Mouse (Mus musculus) MEL (cell line): ENCODE data around the gene Prdm16. TPM values are rescaled to one million over a fixed set of nuclear protein-coding genes. Genes with fewer than 3 reads are reported as not detected.

Experiments
- DNase-seq: peaks from one replicate; pipeline ENCODE4 v3.0.0; 2011; ENCODE audit warnings: low read depth, low spot score
- H3K27ac ChIP-seq: 2 replicates; pipeline ENCODE4 v1.5.1; 2012; ENCODE audit warnings: low read depth, mild to moderate bottlenecking, control low read depth, low read length, moderate library complexity; ENCODE audit not compliant: control insufficient read depth
- H3K27me3 ChIP-seq, 2 experiments: fragments of 150-350 bp in 1 of 2; sonication (generic) in 1 of 2; 2 replicates each; pipeline ENCODE4 v1.6.1; 2012; ENCODE audit warnings: low read length in 2 of 2, mild to moderate bottlenecking in 2 of 2, improper control_type of control experiment in 1 of 2, moderate library complexity in 1 of 2; ENCODE audit not compliant: insufficient read depth in 2 of 2, control insufficient read depth in 1 of 2
- H3K36me3 ChIP-seq, 2 experiments: 2 replicates each; pipeline ENCODE4 v1.6.1; 2012 to 2014; ENCODE audit warnings: low read length in 2 of 2, improper control_type of control experiment in 1 of 2, inconsistent platforms in 1 of 2, mild to moderate bottlenecking in 1 of 2; ENCODE audit not compliant: insufficient read depth in 2 of 2, control insufficient read depth in 1 of 2
- H3K4me1 ChIP-seq, 2 experiments: fragments of 150-350 bp in 1 of 2; sonication (generic) in 1 of 2; 2 replicates each; pipeline ENCODE4 v1.6.1; 2012; ENCODE audit warnings: low read length in 2 of 2, improper control_type of control experiment in 1 of 2, mild to moderate bottlenecking in 1 of 2; ENCODE audit not compliant: insufficient read depth in 2 of 2, control insufficient read depth in 1 of 2
- H3K4me3 ChIP-seq, 2 experiments: fragments of 150-350 bp in 1 of 2; sonication (generic) in 1 of 2; 2 replicates each; pipeline ENCODE4 v1.5.1; 2012; ENCODE audit warnings: low read depth in 2 of 2, low read length in 2 of 2, mild to moderate bottlenecking in 2 of 2, moderate library complexity in 2 of 2, control low read depth in 1 of 2, improper control_type of control experiment in 1 of 2; ENCODE audit not compliant: control insufficient read depth in 1 of 2, insufficient read depth in 1 of 2
- H3K79me2 ChIP-seq: 2 replicates; pipeline ENCODE4 v1.6.1; 2012; ENCODE audit warnings: mild to moderate bottlenecking, low read length, moderate library complexity; ENCODE audit not compliant: control insufficient read depth, poor library complexity, insufficient read depth
- H3K9ac ChIP-seq: 2 replicates; pipeline ENCODE4 v1.6.1; 2012; ENCODE audit warnings: low read depth, mild to moderate bottlenecking, control low read depth, low read length, moderate library complexity; ENCODE audit not compliant: control insufficient read depth, poor library complexity, severe bottlenecking
- H3K9me3 ChIP-seq: fragments of 150-350 bp; sonication (generic); replicated peaks from 2 replicates; pipeline ENCODE4 v1.6.1; 2012; ENCODE audit warnings: mild to moderate bottlenecking, low read length, improper control_type of control experiment, moderate library complexity; ENCODE audit not compliant: insufficient read depth
- BHLHE40 ChIP-seq: IDR thresholded peaks from 2 replicates; pipeline ENCODE4 v1.6.1; 2012; ENCODE audit warnings: low read depth, mild to moderate bottlenecking, inconsistent platforms, low read length, improper control_type of control experiment, borderline replicate concordance
- CHD1 ChIP-seq: IDR thresholded peaks from 2 replicates; pipeline ENCODE4 v1.6.1; 2012; ENCODE audit warnings: low read depth, mild to moderate bottlenecking, inconsistent platforms, low read length, improper control_type of control experiment
- CHD2 ChIP-seq: IDR thresholded peaks from 2 replicates; pipeline ENCODE4 v1.6.1; 2011; ENCODE audit warnings: low read length, improper control_type of control experiment
- CTCF ChIP-seq, 3 experiments: IDR thresholded peaks in 2 of 3; conservative IDR thresholded peaks in 1 of 3; 2 replicates each; pipeline ENCODE4 v1.5.1; 2011 to 2012; ENCODE audit warnings: low read length in 3 of 3, low read depth in 2 of 3, mild to moderate bottlenecking in 2 of 3, improper control_type of control experiment in 1 of 3, inconsistent platforms in 1 of 3, mixed read lengths in 1 of 3, moderate library complexity in 1 of 3; ENCODE audit not compliant: control insufficient read depth in 1 of 3, insufficient read depth in 1 of 3, poor library complexity in 1 of 3, severe bottlenecking in 1 of 3
- E2F4 ChIP-seq: IDR thresholded peaks from 2 replicates; pipeline ENCODE4 v1.6.1; 2011; ENCODE audit warnings: low read depth, low read length, improper control_type of control experiment, borderline replicate concordance
- ELF1 ChIP-seq: IDR thresholded peaks from 2 replicates; pipeline ENCODE4 v1.6.1; 2014; ENCODE audit warnings: low read depth, mild to moderate bottlenecking, inconsistent platforms, low read length, improper control_type of control experiment, moderate library complexity
- EP300 ChIP-seq, 2 experiments: IDR thresholded peaks; 2 replicates each; pipeline ENCODE4 v1.6.1; 2011; ENCODE audit warnings: improper control_type of control experiment in 2 of 2, low read length in 2 of 2, low read depth in 1 of 2, mild to moderate bottlenecking in 1 of 2
- ETS1 ChIP-seq: IDR thresholded peaks from 2 replicates; pipeline ENCODE4 v1.6.1; 2012; ENCODE audit warnings: low read depth, mild to moderate bottlenecking, inconsistent platforms, low read length, improper control_type of control experiment, moderate library complexity
- GABPA ChIP-seq: IDR thresholded peaks from 2 replicates; pipeline ENCODE4 v1.6.1; 2012; ENCODE audit warnings: low read depth, mild to moderate bottlenecking, inconsistent platforms, low read length, improper control_type of control experiment, moderate library complexity
- HCFC1 ChIP-seq: IDR thresholded peaks from 2 replicates; pipeline ENCODE4 v1.6.1; 2012; ENCODE audit warnings: low read depth, mild to moderate bottlenecking, inconsistent platforms, low read length, improper control_type of control experiment, moderate library complexity
- JUND ChIP-seq: IDR thresholded peaks from 2 replicates; pipeline ENCODE4 v1.6.1; 2011; ENCODE audit warnings: low read depth, mild to moderate bottlenecking, improper control_type of control experiment, low read length
- KAT2A ChIP-seq: conservative IDR thresholded peaks from 2 replicates; pipeline ENCODE4 v1.6.1; 2012; ENCODE audit warnings: low read depth, low read length, improper control_type of control experiment, inconsistent platforms
- MEF2A ChIP-seq: IDR thresholded peaks from 2 replicates; pipeline ENCODE4 v1.6.1; 2014; ENCODE audit warnings: low read depth, mild to moderate bottlenecking, inconsistent platforms, low read length, improper control_type of control experiment; ENCODE audit not compliant: poor library complexity, insufficient replicate concordance, severe bottlenecking; ENCODE audit errors: extremely low read depth
- MYC ChIP-seq: IDR thresholded peaks from 2 replicates; pipeline ENCODE4 v1.6.1; 2011; ENCODE audit warnings: low read depth, mild to moderate bottlenecking, low read length, improper control_type of control experiment, moderate library complexity
- POLR2AphosphoS2 ChIP-seq: IDR thresholded peaks from 2 replicates; pipeline ENCODE4 v1.6.1; 2011; ENCODE audit warnings: low read length, improper control_type of control experiment
- POLR2AphosphoS5 ChIP-seq: IDR thresholded peaks from 2 replicates; pipeline ENCODE4 v1.6.1; 2012; ENCODE audit warnings: low read depth, borderline replicate concordance, mild to moderate bottlenecking, inconsistent platforms, low read length, moderate library complexity, mixed read lengths
- RAD21 ChIP-seq: IDR thresholded peaks from 2 replicates; pipeline ENCODE4 v1.6.1; 2011; ENCODE audit warnings: mild to moderate bottlenecking, low read depth, low read length, improper control_type of control experiment
- RCOR1 ChIP-seq: IDR thresholded peaks from 2 replicates; pipeline ENCODE4 v1.6.1; 2012; ENCODE audit warnings: low read depth, mild to moderate bottlenecking, inconsistent platforms, low read length, improper control_type of control experiment
- SIN3A ChIP-seq: IDR thresholded peaks from 2 replicates; pipeline ENCODE4 v1.6.1; 2012; ENCODE audit warnings: low read length, improper control_type of control experiment, inconsistent platforms
- SMC3 ChIP-seq: IDR thresholded peaks from 2 replicates; pipeline ENCODE4 v1.6.1; 2011; ENCODE audit warnings: low read depth, low read length, improper control_type of control experiment
- TAL1 ChIP-seq: IDR thresholded peaks from 2 replicates; pipeline ENCODE4 v1.6.1; 2012; ENCODE audit warnings: mild to moderate bottlenecking, inconsistent platforms, low read length, moderate library complexity, mixed read lengths
- ZC3H11A ChIP-seq: IDR thresholded peaks from 2 replicates; pipeline ENCODE4 v1.6.1; 2012; ENCODE audit warnings: low read depth, mild to moderate bottlenecking, inconsistent platforms, low read length, improper control_type of control experiment
- ZNF384 ChIP-seq: IDR thresholded peaks from 2 replicates; pipeline ENCODE4 v1.6.1; 2012; ENCODE audit warnings: low read depth, mild to moderate bottlenecking, inconsistent platforms, low read length, improper control_type of control experiment
- polyA plus RNA-seq, 2 experiments: library from polyadenylated mRNA; stranded (reverse) in 1 of 2; unstranded in 1 of 2; fragments of >175 nt in 1 of 2; fragments of >200 nt in 1 of 2; gene quantifications; 2 replicates each; pipeline versions ENCODE4 v1.2.1 to v1.2.4; 2012; ENCODE audit warnings: low replicate concordance in 2 of 2, low read depth in 1 of 2; ENCODE audit not compliant: insufficient read length in 2 of 2, insufficient read depth in 1 of 2, missing spikeins in 1 of 2
- total RNA-seq: library from RNA; depleted of rRNA; stranded (reverse); fragments of 300-350 nt; gene quantifications from 2 replicates; pipeline ENCODE4 v1.2.3, GENCODE M21; 2012

Gene Prdm16
- total and polyA plus RNA-seq, 3 experiments, result not detected

GRCm38 (mm10) chr4:154273000-154273399 lies 363.7 kb downstream of the Prdm16 start:
- Histone ChIP-seq H3K9me3 (no peaks in the 10 kb centered on the region), H3K79me2 (no peaks in the 10 kb centered on the region), H3K36me3 (no peaks in the 10 kb centered on the region), H3K27me3 (no peaks in the 10 kb centered on the region), H3K4me1 (no peaks in the 10 kb centered on the region), H3K27ac (no peak overlapping the region), H3K9ac (no peak overlapping the region), H3K4me3 (no peak overlapping the region)
- TF ChIP-seq RAD21 (peak; percentile 29), SMC3 (peak; percentile 30; the same call in 1 of the 2 replicates), CTCF (IDR thresholded peaks at IDR 0.05 in 2 of 3, conservative IDR thresholded peaks at IDR 0.05 in 1 of 3; ENCODE audit: control insufficient read depth in 1 of 3, insufficient read depth in 1 of 3, low read depth in 2 of 3, low read length in 3 of 3, poor library complexity in 1 of 3, severe bottlenecking in 1 of 3) (peak in 2 of 3 experiments; percentile 41 to 56; a peak in 4 of 6 replicates), E2F4 (no peak), EP300 (IDR thresholded peaks at IDR 0.05; ENCODE audit: low read depth in 1 of 2, low read length in 2 of 2) (no peak)
- peak; percentile 35 for DNase-seq

GRCm38 (mm10) chr4:154269520-154269919 lies 367.2 kb downstream of the Prdm16 start:
- H3K9me3 ChIP-seq, result no peaks in the 10 kb centered on the region
- no peak for TF ChIP-seq GABPA
- no peak for TF ChIP-seq SMC3
- TF ChIP-seq ZNF384, result no peak
- TF ChIP-seq ETS1, result no peak
- TF ChIP-seq BHLHE40, result no peak
- TF ChIP-seq HCFC1, result no peak
- no peak for TF ChIP-seq ELF1
- TF ChIP-seq JUND, result no peak
- TF ChIP-seq CHD1, result no peak
- TF ChIP-seq ZC3H11A, result no peak
- no peak for TF ChIP-seq CHD2
- no peak for TF ChIP-seq KAT2A
- TF ChIP-seq MYC, result no peak

GRCm38 (mm10) chr4:154267511-154267910 lies 369.2 kb downstream of the Prdm16 start:
- Histone ChIP-seq H3K27ac (no peak overlapping the region), H3K4me3 (no peak overlapping the region), H3K36me3 (no peaks in the 10 kb centered on the region), H3K9me3 (no peaks in the 10 kb centered on the region), H3K79me2 (no peaks in the 10 kb centered on the region), H3K4me1 (no peaks in the 10 kb centered on the region), H3K9ac (no peak overlapping the region), H3K27me3 (no peaks in the 10 kb centered on the region)
- TF ChIP-seq TAL1, result no peak
- no peak for TF ChIP-seq POLR2AphosphoS2
- no peak for TF ChIP-seq POLR2AphosphoS5
- no peak for TF ChIP-seq EP300 (IDR thresholded peaks at IDR 0.05; ENCODE audit: low read depth in 1 of 2, low read length in 2 of 2)
- TF ChIP-seq CTCF (IDR thresholded peaks at IDR 0.05 in 2 of 3, conservative IDR thresholded peaks at IDR 0.05 in 1 of 3; ENCODE audit: control insufficient read depth in 1 of 3, insufficient read depth in 1 of 3, low read depth in 2 of 3, low read length in 3 of 3, poor library complexity in 1 of 3, severe bottlenecking in 1 of 3), result no peak
- TF ChIP-seq RCOR1, result no peak
- TF ChIP-seq SIN3A, result no peak
- TF ChIP-seq MEF2A, result no peak
- no peak for DNase-seq

More at GRCm38 (mm10) chr4:154269520-154269919, 367.2 kb downstream of the Prdm16 start:
- H3K27ac ChIP-seq, result no peak overlapping the region
- H3K9ac ChIP-seq, result no peak overlapping the region
- H3K36me3 ChIP-seq, result no peaks in the 10 kb centered on the region
- no peaks in the 10 kb centered on the region for H3K27me3 ChIP-seq
- no peak overlapping the region for H3K4me3 ChIP-seq
- no peaks in the 10 kb centered on the region for H3K79me2 ChIP-seq
- no peaks in the 10 kb centered on the region for H3K4me1 ChIP-seq
- DNase-seq, result no peak
